Mouse (Mus musculus) layer of hippocampus, adult 9-11 months (tissue): ENCODE measurements around the gene Nipsnap3b.

ENCODE experiments used
- DNase-seq: peaks from one replicate; pipeline ENCODE4 v3.0.0; 2022

Gene Nipsnap3b

GRCm38 (mm10) chr4:53011732-53012361 lies at the start of gene Nipsnap3b:
TSS of gene Nipsnap3b (plus strand) at chr4:53011880.
- peak; percentile 98 for DNase-seq

- no peak for DNase-seq
These were observed 47.4 kb upstream of the Nipsnap3b start, which contains the start of gene Olfr270 for GRCm38 (mm10) chr4:52964247-52964646. TSS of gene Olfr270 (plus strand) at chr4:52964547.

GRCm38 (mm10) chr4:52985216-52985615 lies 26.5 kb upstream of the Nipsnap3b start:
- DNase-seq = peak; percentile 11

- no peak for DNase-seq
These were observed 25.4 kb upstream of the Nipsnap3b start for GRCm38 (mm10) chr4:52986266-52986665.

GRCm38 (mm10) chr4:52989248-52989647 lies 22.4 kb upstream of the Nipsnap3b start, which contains the start of gene Nipsnap3a:
TSS of gene Nipsnap3a (plus strand) at chr4:52989272.
- DNase-seq = no peak

GRCm38 (mm10) chr4:52999449-52999848 lies 12.2 kb upstream of the Nipsnap3b start:
- no peak for DNase-seq

- DNase-seq = no peak
These were observed 11.5 kb upstream of the Nipsnap3b start for GRCm38 (mm10) chr4:53000154-53000553.

- DNase-seq = no peak
These were observed 2.5 kb upstream of the Nipsnap3b start for GRCm38 (mm10) chr4:53009183-53009582.

- no peak for DNase-seq
These were observed 1.8 kb upstream of the Nipsnap3b start for GRCm38 (mm10) chr4:53009871-53010270.

- no peak for DNase-seq
These were observed 2.7 kb downstream of the Nipsnap3b start for GRCm38 (mm10) chr4:53014421-53014820.

GRCm38 (mm10) chr4:53015024-53015423 lies 3.3 kb downstream of the Nipsnap3b start:
- DNase-seq = no peak

- no peak for DNase-seq
These were observed 6.7 kb downstream of the Nipsnap3b start for GRCm38 (mm10) chr4:53018392-53018791.

GRCm38 (mm10) chr4:53023189-53023925 lies 11.7 kb downstream of the Nipsnap3b start:
- no peak for DNase-seq

- no peak for DNase-seq
These were observed 12.7 kb downstream of the Nipsnap3b start for GRCm38 (mm10) chr4:53024397-53024796.

- DNase-seq = no peak
These were observed 16.1 kb downstream of the Nipsnap3b start for GRCm38 (mm10) chr4:53027811-53028210.

GRCm38 (mm10) chr4:53030326-53030948 lies 18.8 kb downstream of the Nipsnap3b start:
- peak; percentile 15 for DNase-seq

- peak; percentile 35 for DNase-seq
These were observed 32.1 kb downstream of the Nipsnap3b start for GRCm38 (mm10) chr4:53043819-53044218.

GRCm38 (mm10) chr4:53045807-53046206 lies 34.1 kb downstream of the Nipsnap3b start:
- no peak for DNase-seq

GRCm38 (mm10) chr4:53046238-53047022 lies 34.8 kb downstream of the Nipsnap3b start:
- DNase-seq = no peak

- no peak for DNase-seq
These were observed 50.8 kb downstream of the Nipsnap3b start for GRCm38 (mm10) chr4:53062301-53063008.
